Mouse (Mus musculus) lung, postnatal 0 days (tissue): ENCODE data around the gene Dhh.

Experiments
- CTCF ChIP-seq: IDR thresholded peaks from 2 replicates; pipeline ENCODE4 v1.5.1; 2016; ENCODE audit warnings: antibody characterized with exemption, mild to moderate bottlenecking
- EP300 ChIP-seq: IDR thresholded peaks from 2 replicates; pipeline ENCODE4 v1.6.1; 2016; ENCODE audit warnings: antibody characterized with exemption, mild to moderate bottlenecking, control low read depth

- TF ChIP-seq CTCF (no peak), EP300 (no peak)
Observed at GRCm38 (mm10) chr15:98851229-98851818, 47.0 kb downstream of the Dhh start.
